In the genomic region with DNA sequence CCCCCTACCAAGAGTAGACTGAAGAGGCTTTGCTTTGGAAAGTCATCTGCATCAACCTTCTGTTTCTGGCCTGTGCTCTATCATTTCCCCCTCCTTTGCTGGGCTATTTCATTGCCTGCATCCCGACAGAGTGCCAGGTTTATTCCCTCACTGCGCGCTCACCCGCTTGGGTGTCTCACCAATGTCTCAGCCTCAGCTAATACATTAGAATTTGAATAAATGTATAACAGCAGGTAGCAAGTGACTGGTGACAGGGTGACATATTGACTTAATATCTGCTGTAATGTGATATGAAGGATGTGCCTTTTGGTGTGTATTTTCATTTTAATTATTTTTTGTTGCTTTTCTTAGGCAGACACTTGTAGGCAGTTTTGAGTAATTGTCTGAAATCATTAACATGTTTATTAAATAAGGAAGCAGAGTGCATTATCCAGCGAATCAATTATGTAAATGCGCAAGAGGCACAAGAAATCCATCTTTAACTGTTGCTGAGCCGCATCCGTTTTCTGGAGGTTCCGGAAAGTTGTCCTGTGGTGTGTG, we compare ENCODE assay signal across 18 mouse cellular contexts.
DNase-seq lines count a peak whose midpoint lies in the region; ATAC-seq lines count a peak whose summit lies in the region.
"Had no signal": no experiment of that assay in that cellular context is flagged by ENCODE, and none has a peak within 500 bp of the region (broad histone marks: within the 10 kb centered on the region; RNA-seq: fewer than 3 reads in every experiment).

No protein-coding gene starts in this region.

- peaks cover 9% of the 10 kb centered on the region for H3K4me1 ChIP-seq in hindbrain, embryonic 15.5 days (replicated peaks)
- H3K4me1 ChIP-seq in hindbrain, embryonic 10.5 days (replicated peaks), result 0 out of 2 replicates have a peak, but pooled peaks cover 6% of the 10 kb centered on the region
- H3K4me1 ChIP-seq in midbrain, embryonic 13.5 days (replicated peaks), result peaks cover 7% of the 10 kb centered on the region; the same call in 1 of the 2 replicates
- peaks cover 14% of the 10 kb centered on the region for H3K4me1 ChIP-seq in midbrain, embryonic 15.5 days
- peaks cover 20% of the 10 kb centered on the region for H3K4me1 ChIP-seq in neural tube, embryonic 15.5 days
- H3K4me1 ChIP-seq: heart, embryonic 15.5 days had no signal

- DNase-seq in cerebellum, postnatal 25 days, result peak; percentile 32 to 39
- no peak for DNase-seq in hindbrain, embryonic 10.5 days (ENCODE audit: low spot score)
- DNase-seq: adrenal gland, adult 8-10 months; B cell, adult 2 months; gastrocnemius, postnatal 10 days; heart, adult 2 months; heart, postnatal 14 days had no signal

- no peak overlapping the region for H3K4me2 ChIP-seq in hindbrain, embryonic 15.5 days
- no peak overlapping the region for H3K4me2 ChIP-seq in midbrain, embryonic 13.5 days (replicated peaks)
- H3K4me2 ChIP-seq in midbrain, embryonic 15.5 days, result no peak overlapping the region
- H3K4me2 ChIP-seq in neural tube, embryonic 15.5 days, result no peak overlapping the region
- H3K4me2 ChIP-seq: heart, embryonic 11.5 days; heart, embryonic 15.5 days had no signal

- no peak overlapping the region for H3K4me3 ChIP-seq in hindbrain, embryonic 15.5 days
- H3K4me3 ChIP-seq in hindbrain, embryonic 10.5 days, result no peak overlapping the region
- no peak overlapping the region for H3K4me3 ChIP-seq in midbrain, embryonic 13.5 days (replicated peaks)
- H3K4me3 ChIP-seq in midbrain, embryonic 15.5 days, result no peak overlapping the region
- no peak overlapping the region for H3K4me3 ChIP-seq in neural tube, embryonic 15.5 days (replicated peaks)
- H3K4me3 ChIP-seq: embryonic facial prominence, embryonic 10.5 days; heart, adult 2 months; heart, embryonic 15.5 days had no signal

- 0 out of 2 replicates have a peak overlapping the region, but pooled peaks have one; percentile 54 for H3K27ac ChIP-seq in hindbrain, embryonic 15.5 days (replicated peaks)
- no peak overlapping the region for H3K27ac ChIP-seq in hindbrain, embryonic 10.5 days
- H3K27ac ChIP-seq in midbrain, embryonic 13.5 days, result 0 out of 2 replicates have a peak overlapping the region, but pooled peaks have one; percentile 19
- H3K27ac ChIP-seq in midbrain, embryonic 15.5 days, result no peak overlapping the region
- H3K27ac ChIP-seq in neural tube, embryonic 15.5 days (replicated peaks), result 0 out of 2 replicates have a peak overlapping the region, but pooled peaks have one; percentile 41
- H3K27ac ChIP-seq: embryonic facial prominence, embryonic 10.5 days; heart, adult 2 months; heart, embryonic 15.5 days had no signal

- H3K9me3 ChIP-seq in hindbrain, embryonic 15.5 days, result 0 out of 2 replicates have a peak, but pooled peaks cover 3% of the 10 kb centered on the region
- H3K9me3 ChIP-seq in hindbrain, embryonic 10.5 days, result peaks cover 3% of the 10 kb centered on the region
- peaks cover 2% of the 10 kb centered on the region; the same call in 1 of the 2 replicates for H3K9me3 ChIP-seq in midbrain, embryonic 13.5 days
- no peaks in the 10 kb centered on the region for H3K9me3 ChIP-seq in midbrain, embryonic 15.5 days
- 0 out of 2 replicates have a peak, but pooled peaks cover 3% of the 10 kb centered on the region for H3K9me3 ChIP-seq in neural tube, embryonic 15.5 days (replicated peaks)
- H3K9me3 ChIP-seq: heart, embryonic 15.5 days had no signal

- H3K9ac ChIP-seq in hindbrain, embryonic 15.5 days, result no peak overlapping the region
- H3K9ac ChIP-seq in midbrain, embryonic 13.5 days (replicated peaks), result no peak overlapping the region
- H3K9ac ChIP-seq in midbrain, embryonic 15.5 days, result no peak overlapping the region
- H3K9ac ChIP-seq in neural tube, embryonic 15.5 days (replicated peaks), result no peak overlapping the region
- H3K9ac ChIP-seq: heart, embryonic 15.5 days had no signal

- no peaks in the 10 kb centered on the region for H3K36me3 ChIP-seq in hindbrain, embryonic 15.5 days
- H3K36me3 ChIP-seq in hindbrain, embryonic 10.5 days, result peaks cover 3% of the 10 kb centered on the region; the same call in 1 of the 2 replicates
- H3K36me3 ChIP-seq in midbrain, embryonic 13.5 days, result 0 out of 2 replicates have a peak, but pooled peaks cover 2% of the 10 kb centered on the region
- no peaks in the 10 kb centered on the region for H3K36me3 ChIP-seq in midbrain, embryonic 15.5 days (replicated peaks)
- no peaks in the 10 kb centered on the region for H3K36me3 ChIP-seq in neural tube, embryonic 15.5 days
- H3K36me3 ChIP-seq: embryonic facial prominence, embryonic 10.5 days; G1E; heart, embryonic 15.5 days had no signal

- no peak for ATAC-seq in cerebellum, adult (ENCODE audit: insufficient number of reproducible peaks, low FRiP score, low TSS enrichment)
- peak; percentile 54; the same call in 1 of the 2 replicates for ATAC-seq in hindbrain, embryonic 15.5 days (ENCODE audit: low FRiP score, low read depth)
- ATAC-seq in midbrain, embryonic 13.5 days, result no peak
- ATAC-seq in midbrain, embryonic 15.5 days (replicated peaks), result no peak
- ATAC-seq in neural tube, embryonic 15.5 days (ENCODE audit: low FRiP score), result peak; percentile 38; the same call in 1 of the 2 replicates
- ATAC-seq: CD4-positive, CD25-positive, alpha-beta regulatory T cell, adult 4 months; forebrain, embryonic 14.5 days had no signal

- no peaks in the 10 kb centered on the region for H3K27me3 ChIP-seq in hindbrain, embryonic 15.5 days
- no peaks in the 10 kb centered on the region for H3K27me3 ChIP-seq in hindbrain, embryonic 10.5 days (ENCODE audit: insufficient read depth, poor library complexity, severe bottlenecking)
- no peaks in the 10 kb centered on the region for H3K27me3 ChIP-seq in midbrain, embryonic 13.5 days
- no peaks in the 10 kb centered on the region for H3K27me3 ChIP-seq in midbrain, embryonic 15.5 days (replicated peaks)
- H3K27me3 ChIP-seq in neural tube, embryonic 15.5 days (replicated peaks), result no peaks in the 10 kb centered on the region
- H3K27me3 ChIP-seq: heart, embryonic 15.5 days had no signal

- WGBS in hindbrain, embryonic 15.5 days, result 48% methylated on average over 9 of the region's 9 CpGs
- WGBS in hindbrain, embryonic 10.5 days, result 91% methylated on average over 9 of the region's 9 CpGs
- 79% methylated on average over 9 of the region's 9 CpGs for WGBS in midbrain, embryonic 13.5 days
- WGBS in midbrain, embryonic 15.5 days, result 60% methylated on average over 9 of the region's 9 CpGs
- WGBS in neural tube, embryonic 15.5 days, result 45% methylated on average over 9 of the region's 9 CpGs

Comparison
In these comparisons a context has a peak if more than half of its experiments do, and no peak if none do; other contexts are left out.
1. H3K27ac ChIP-seq: peak in hindbrain, embryonic 15.5 days (single experiment), midbrain, embryonic 13.5 days (single experiment) and neural tube, embryonic 15.5 days (single experiment); none in hindbrain, embryonic 10.5 days (single experiment) and midbrain, embryonic 15.5 days (single experiment).
2. ATAC-seq: peak in hindbrain, embryonic 15.5 days (single experiment) and neural tube, embryonic 15.5 days (single experiment); none in cerebellum, adult (single experiment), midbrain, embryonic 13.5 days (single experiment) and midbrain, embryonic 15.5 days (single experiment).